Mouse (Mus musculus): ENCODE data around the gene Zc3h7b.

The Zc3h7b gene

DNA sequence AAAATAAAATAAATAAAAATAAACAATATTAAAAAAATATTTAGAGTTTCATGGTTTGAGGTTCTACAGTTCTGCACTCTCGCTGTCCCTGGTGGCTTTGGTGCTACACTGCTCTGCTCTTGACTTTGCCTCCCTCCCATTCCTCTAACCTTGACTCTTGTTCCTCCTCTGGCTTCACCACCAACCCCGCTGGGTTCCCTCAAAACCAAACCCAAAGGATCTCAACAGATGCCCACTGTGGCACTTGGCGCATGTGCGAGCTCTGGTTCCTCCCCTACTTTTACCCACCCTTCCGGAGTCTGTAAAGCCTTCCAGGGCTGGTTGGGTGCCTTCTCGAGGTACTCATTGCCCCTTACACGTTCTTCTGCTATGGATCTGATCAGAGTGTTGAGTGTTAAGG lies 97.4 kb downstream of the Zc3h7b start:
- DNase-seq (ENCODE audit: low spot score in 2 of 2) = no peak

- no peak for DNase-seq (ENCODE audit: low spot score in 2 of 2)
These were observed 100.3 kb downstream of the Zc3h7b start for GRCm38 (mm10) chr15:81845033-81845625.

DNA sequence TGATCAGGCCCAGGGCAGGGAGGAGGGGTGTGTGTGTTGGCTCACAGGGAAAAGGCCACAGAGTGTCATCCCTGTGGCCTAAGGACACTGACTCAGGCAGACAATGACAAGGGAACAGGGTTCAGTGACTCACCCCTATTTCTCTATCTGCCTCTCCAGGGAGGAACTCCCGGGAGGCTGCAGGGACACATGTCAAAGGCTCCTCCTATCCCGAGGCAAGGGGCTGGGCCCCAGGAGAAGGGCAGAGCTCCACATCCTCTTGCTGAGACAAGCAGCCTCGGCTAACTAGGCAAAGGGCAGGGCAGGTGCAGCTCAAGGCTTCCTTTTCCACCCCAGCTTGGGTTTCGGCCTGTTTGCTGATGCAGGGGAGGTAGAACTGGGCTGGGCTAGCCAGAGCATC lies 100.9 kb downstream of the Zc3h7b start:
- DNase-seq (ENCODE audit: low spot score in 2 of 2) = no peak

Data from right cerebral cortex, adult 2 months (tissue).